Mouse (Mus musculus) C2C12 (cell line): ENCODE measurements around the gene Vps35l. TPM values are rescaled to one million over a fixed set of nuclear protein-coding genes. Genes with fewer than 3 reads are reported as not detected.

Experiments used
- H3K27me3 ChIP-seq: one replicate; pipeline ENCODE4 v1.6.1; 2011; ENCODE audit not compliant: control insufficient read depth, insufficient read depth, insufficient read length
- H3K36me3 ChIP-seq: one replicate; pipeline ENCODE4 v1.6.1; 2011; ENCODE audit not compliant: control insufficient read depth, insufficient read depth
- H3K4me3 ChIP-seq: one replicate; pipeline ENCODE4 v1.5.1; 2011; ENCODE audit warnings: mild to moderate bottlenecking, control low read depth; ENCODE audit not compliant: poor library complexity, insufficient read depth, severe bottlenecking
- H3K79me2 ChIP-seq: one replicate; pipeline ENCODE4 v1.6.1; 2011; ENCODE audit not compliant: control insufficient read depth, insufficient read depth
- H3K79me3 ChIP-seq: one replicate; pipeline ENCODE4 v1.6.1; 2011; ENCODE audit warnings: low read depth, control low read depth
- H3ac ChIP-seq: one replicate; pipeline ENCODE3; 2011; ENCODE audit warnings: low read depth; ENCODE audit not compliant: control insufficient read depth, insufficient read length
- CEBPB ChIP-seq: IDR thresholded peaks from one replicate; pipeline ENCODE4 v1.6.1; 2011; ENCODE audit warnings: low read depth, mild to moderate bottlenecking, control low read depth, moderate library complexity
- CTCF ChIP-seq: IDR thresholded peaks from one replicate; pipeline ENCODE4 v1.5.1; 2011; ENCODE audit not compliant: control insufficient read depth, insufficient read depth, insufficient read length
- FOSL1 ChIP-seq: IDR thresholded peaks from one replicate; pipeline ENCODE4 v1.8.0; 2011; ENCODE audit warnings: mild to moderate bottlenecking, low read length; ENCODE audit not compliant: poor library complexity, insufficient read depth, severe bottlenecking
- MAX ChIP-seq: IDR thresholded peaks from one replicate; pipeline ENCODE4 v1.6.1; 2011; ENCODE audit warnings: mild to moderate bottlenecking, control low read depth
- MYOD1 ChIP-seq: IDR thresholded peaks from one replicate; pipeline ENCODE4 v1.6.1; 2011; ENCODE audit warnings: low read depth; ENCODE audit not compliant: control insufficient read depth, insufficient read length
- MYOG ChIP-seq: IDR thresholded peaks from one replicate; pipeline ENCODE4 v1.6.1; 2011; ENCODE audit not compliant: control insufficient read depth, insufficient read length; ENCODE audit errors: extremely low read depth
- USF1 ChIP-seq: IDR thresholded peaks from one replicate; pipeline ENCODE4 v1.6.1; 2011; ENCODE audit warnings: low read depth, mild to moderate bottlenecking, control low read depth, moderate library complexity
- polyA plus RNA-seq: library from polyadenylated mRNA; unstranded; fragments of >200 nt; fragmentation: generic; extraction: Trizol; gene quantifications from one replicate; pipeline ENCODE4 v1.2.1, GENCODE M21; 2012; ENCODE audit warnings: missing spikeins

Vps35l gene
- polyA plus RNA-seq, 1 experiment: 39.6 TPM

- Histone ChIP-seq H3K4me3 (no peak overlapping the region), H3K79me2 (no peaks in the 10 kb centered on the region), H3K79me3 (no peaks in the 10 kb centered on the region), H3K36me3 (peaks cover 5% of the 10 kb centered on the region), H3K27me3 (no peaks in the 10 kb centered on the region), H3ac (no peak overlapping the region)
- TF ChIP-seq MYOD1: no peak
- no peak for TF ChIP-seq MYOG
- no peak for TF ChIP-seq CEBPB
- TF ChIP-seq FOSL1: no peak
- TF ChIP-seq CTCF: no peak
- TF ChIP-seq MAX: no peak
- no peak for TF ChIP-seq USF1
These were observed 24.7 kb downstream of the Vps35l start for GRCm38 (mm10) chr7:118764725-118765124.

GRCm38 (mm10) chr7:118765604-118766003 is 25.6 kb downstream of the Vps35l start:
- Histone ChIP-seq H3K27me3 (no peaks in the 10 kb centered on the region), H3K4me3 (no peak overlapping the region), H3K79me2 (no peaks in the 10 kb centered on the region), H3ac (no peak overlapping the region), H3K79me3 (no peaks in the 10 kb centered on the region), H3K36me3 (peaks cover 5% of the 10 kb centered on the region)
- TF ChIP-seq MYOG (no peak), CTCF (no peak), FOSL1 (no peak), MYOD1 (no peak), USF1 (no peak), MAX (no peak), CEBPB (no peak)

- no peaks in the 10 kb centered on the region for H3K27me3 ChIP-seq
- no peaks in the 10 kb centered on the region for H3K79me2 ChIP-seq
- peaks cover 5% of the 10 kb centered on the region for H3K36me3 ChIP-seq
- H3K4me3 ChIP-seq: no peak overlapping the region
- H3ac ChIP-seq: no peak overlapping the region
- TF ChIP-seq CEBPB (no peak), MYOD1 (no peak), FOSL1 (no peak), MYOG (no peak), CTCF (no peak), USF1 (no peak), MAX (no peak)
- no peaks in the 10 kb centered on the region for H3K79me3 ChIP-seq
These were observed 26.2 kb downstream of the Vps35l start for GRCm38 (mm10) chr7:118766119-118766833.

- Histone ChIP-seq H3K79me3 (no peaks in the 10 kb centered on the region), H3K27me3 (no peaks in the 10 kb centered on the region)
- TF ChIP-seq FOSL1 (no peak), MAX (no peak), MYOG (no peak), CTCF (no peak), MYOD1 (no peak), USF1 (no peak), CEBPB (no peak)
These were observed 26.8 kb downstream of the Vps35l start for GRCm38 (mm10) chr7:118766834-118767224.

GRCm38 (mm10) chr7:118769208-118769607 is 29.2 kb downstream of the Vps35l start:
- Histone ChIP-seq H3K79me2 (no peaks in the 10 kb centered on the region), H3K79me3 (no peaks in the 10 kb centered on the region), H3ac (no peak overlapping the region), H3K36me3 (no peaks in the 10 kb centered on the region), H3K27me3 (no peaks in the 10 kb centered on the region), H3K4me3 (no peak overlapping the region)
- TF ChIP-seq CEBPB (no peak), CTCF (no peak), MYOD1 (no peak), MYOG (no peak), USF1 (no peak), MAX (no peak), FOSL1 (no peak)

More at GRCm38 (mm10) chr7:118766834-118767224, 26.8 kb downstream of the Vps35l start:
- Histone ChIP-seq H3K4me3 (no peak overlapping the region), H3K79me2 (no peaks in the 10 kb centered on the region), H3K36me3 (peaks cover 5% of the 10 kb centered on the region), H3ac (no peak overlapping the region)
